Mouse (Mus musculus) brain, embryonic 18.5 days (tissue): ENCODE results near the gene Dohh.

Experiments
- DNase-seq: peaks from one replicate; pipeline ENCODE4 v3.0.0-alpha.2; 2012; ENCODE audit warnings: low read depth, low spot score

Gene Dohh

GRCm38 (mm10) chr10:81403511-81403910, 19.3 kb downstream of the Dohh start:
- DNase-seq, result no peak

GRCm38 (mm10) chr10:81404082-81404481, 19.9 kb downstream of the Dohh start:
- DNase-seq, result no peak

- DNase-seq, result no peak
Observed at GRCm38 (mm10) chr10:81404720-81405119, 20.5 kb downstream of the Dohh start.

GRCm38 (mm10) chr10:81405588-81406201, 21.5 kb downstream of the Dohh start:
- no peak for DNase-seq

- no peak for DNase-seq
Observed at GRCm38 (mm10) chr10:81406504-81407440, 22.5 kb downstream of the Dohh start.

GRCm38 (mm10) chr10:81407539-81408423, 23.6 kb downstream of the Dohh start:
- DNase-seq, result no peak

- no peak for DNase-seq
Observed at GRCm38 (mm10) chr10:81408424-81408729, 24.1 kb downstream of the Dohh start.

- DNase-seq, result no peak
Observed at GRCm38 (mm10) chr10:81408871-81409291, 24.7 kb downstream of the Dohh start.

GRCm38 (mm10) chr10:81409330-81409729, 25.1 kb downstream of the Dohh start:
- DNase-seq, result no peak

GRCm38 (mm10) chr10:81410350-81410749, 26.1 kb downstream of the Dohh start:
- no peak for DNase-seq

- DNase-seq, result no peak
Observed at GRCm38 (mm10) chr10:81410981-81411380, 26.8 kb downstream of the Dohh start.

- DNase-seq, result no peak
Observed at GRCm38 (mm10) chr10:81411471-81412400, 27.5 kb downstream of the Dohh start.

- DNase-seq, result no peak
Observed at GRCm38 (mm10) chr10:81412586-81413309, 28.5 kb downstream of the Dohh start.

- no peak for DNase-seq
Observed at GRCm38 (mm10) chr10:81413310-81414261, 29.4 kb downstream of the Dohh start.

- DNase-seq, result no peak
Observed at GRCm38 (mm10) chr10:81414682-81415081, 30.5 kb downstream of the Dohh start.

- DNase-seq, result no peak
Observed at GRCm38 (mm10) chr10:81415146-81415545, 30.9 kb downstream of the Dohh start.

- DNase-seq, result no peak
Observed at GRCm38 (mm10) chr10:81415549-81416310, 31.5 kb downstream of the Dohh start.

GRCm38 (mm10) chr10:81416581-81417226, 32.5 kb downstream of the Dohh start:
- DNase-seq, result no peak
